35 mouse cellular contexts compared by ENCODE assay signal in the genomic region with DNA sequence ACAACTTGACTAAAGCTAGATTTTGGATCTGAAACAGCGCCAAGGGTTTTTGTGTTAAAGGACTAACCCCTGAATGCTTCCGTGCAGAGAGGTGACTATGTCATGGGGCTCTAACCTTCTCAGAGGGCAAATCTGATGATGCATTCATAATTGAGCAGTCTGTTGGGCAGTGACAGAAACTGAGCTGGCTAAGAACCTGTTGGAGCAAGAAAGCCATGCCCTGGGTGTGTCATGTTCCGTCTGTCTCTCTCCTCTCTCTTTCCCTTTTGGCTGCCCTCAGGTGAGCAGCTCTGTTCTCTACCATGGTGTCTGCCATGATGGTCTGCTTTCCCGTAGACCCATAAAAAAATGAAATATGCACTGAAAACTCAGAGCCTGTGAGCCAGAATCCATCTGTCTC. TPM values are rescaled to one million over a fixed set of nuclear protein-coding genes. Genes with fewer than 3 reads are reported as not detected.
"Had no signal": no experiment of that assay in that cellular context is flagged by ENCODE, and none has a peak within 500 bp of the region (broad histone marks: within the 10 kb centered on the region; RNA-seq: fewer than 3 reads in every experiment).

No protein-coding gene starts in this region.

- H3K4me2 ChIP-seq: limb, embryonic 12.5 days; limb, embryonic 13.5 days; limb, embryonic 15.5 days; liver, embryonic 11.5 days; liver, embryonic 12.5 days; liver, embryonic 13.5 days; liver, embryonic 15.5 days; lung, embryonic 14.5 days; lung, embryonic 15.5 days; midbrain, embryonic 11.5 days; midbrain, embryonic 12.5 days; midbrain, embryonic 13.5 days; midbrain, embryonic 15.5 days had no signal

- ATAC-seq: liver, embryonic 12.5 days; liver, postnatal 0 days; lung, postnatal 0 days; midbrain, embryonic 13.5 days; midbrain, embryonic 15.5 days; midbrain, embryonic 16.5 days had no signal

- H3K36me3 ChIP-seq: limb, embryonic 10.5 days; limb, embryonic 12.5 days; limb, embryonic 13.5 days; limb, embryonic 15.5 days; liver, embryonic 12.5 days; liver, embryonic 13.5 days; liver, embryonic 15.5 days; lung, embryonic 15.5 days; midbrain, embryonic 10.5 days; midbrain, embryonic 12.5 days; midbrain, embryonic 13.5 days; midbrain, embryonic 15.5 days had no signal

- H3K27ac ChIP-seq: left cerebral cortex, adult 2 months; limb, embryonic 10.5 days; limb, embryonic 12.5 days; limb, embryonic 13.5 days; limb, embryonic 15.5 days; liver, embryonic 12.5 days; liver, embryonic 13.5 days; liver, embryonic 14.5 days; liver, embryonic 15.5 days; lung, embryonic 15.5 days; macrophage; midbrain, embryonic 10.5 days; midbrain, embryonic 12.5 days; midbrain, embryonic 13.5 days; midbrain, embryonic 15.5 days had no signal

- DNase-seq: left cerebral cortex, postnatal 4 days; liver; liver, embryonic 13.5 days; liver, postnatal 0 days; lung, adult 18-20 months; lung, adult 2 months; lung, embryonic 14.5 days; lung, postnatal 10 days; lung, postnatal 14 days; lung, postnatal 36 days; lung, postnatal 4 days; midbrain, embryonic 14.5 days had no signal

- H3K9ac ChIP-seq: limb, embryonic 12.5 days; limb, embryonic 13.5 days; limb, embryonic 15.5 days; liver, embryonic 12.5 days; liver, embryonic 13.5 days; liver, embryonic 14.5 days; liver, embryonic 15.5 days; liver, postnatal 0 days; lung, embryonic 14.5 days; lung, embryonic 15.5 days; midbrain, embryonic 12.5 days; midbrain, embryonic 13.5 days; midbrain, embryonic 15.5 days had no signal

- H3K4me3 ChIP-seq: left cerebral cortex, adult 2 months; limb, embryonic 10.5 days; limb, embryonic 12.5 days; limb, embryonic 13.5 days; limb, embryonic 15.5 days; liver, embryonic 12.5 days; liver, embryonic 13.5 days; liver, embryonic 15.5 days; lung, embryonic 15.5 days; megakaryocyte, embryonic 14.5 days; midbrain, embryonic 10.5 days; midbrain, embryonic 12.5 days; midbrain, embryonic 13.5 days; midbrain, embryonic 15.5 days; myocyte had no signal

- H3K27me3 ChIP-seq: limb, embryonic 12.5 days; limb, embryonic 13.5 days; limb, embryonic 15.5 days; liver, embryonic 15.5 days; lung, embryonic 15.5 days; megakaryocyte, embryonic 14.5 days; midbrain, embryonic 12.5 days; midbrain, embryonic 13.5 days; midbrain, embryonic 15.5 days had no signal

- H3K4me1 ChIP-seq: limb, embryonic 10.5 days; limb, embryonic 12.5 days; limb, embryonic 13.5 days; limb, embryonic 15.5 days; liver, embryonic 12.5 days; liver, embryonic 13.5 days; liver, embryonic 15.5 days; megakaryocyte, embryonic 14.5 days; midbrain, embryonic 10.5 days; midbrain, embryonic 12.5 days; midbrain, embryonic 13.5 days; midbrain, embryonic 15.5 days had no signal

- H3K9me3 ChIP-seq: limb, embryonic 10.5 days; limb, embryonic 12.5 days; limb, embryonic 13.5 days; limb, embryonic 15.5 days; liver, embryonic 12.5 days; liver, embryonic 13.5 days; liver, embryonic 15.5 days; lung, embryonic 15.5 days; megakaryocyte, embryonic 14.5 days; midbrain, embryonic 10.5 days; midbrain, embryonic 12.5 days; midbrain, embryonic 13.5 days; midbrain, embryonic 15.5 days had no signal

RNA-seq across cellular contexts. Expression of a gene that starts 44.0 kb away (rescaled TPM):
- total RNA-seq: megakaryocyte, adult 5-6 weeks; megakaryocyte-erythroid progenitor cell, adult 5-6 weeks; monocyte, adult 5-6 weeks had no signal
- polyA plus RNA-seq: macrophage had no signal
